Mouse (Mus musculus): ENCODE measurements around the gene Phldb2. TPM values are rescaled to one million over a fixed set of nuclear protein-coding genes. Genes with fewer than 3 reads are reported as not detected.

The Phldb2 gene
- polyA plus RNA-seq, 1 experiment: 0.04 TPM

DNA sequence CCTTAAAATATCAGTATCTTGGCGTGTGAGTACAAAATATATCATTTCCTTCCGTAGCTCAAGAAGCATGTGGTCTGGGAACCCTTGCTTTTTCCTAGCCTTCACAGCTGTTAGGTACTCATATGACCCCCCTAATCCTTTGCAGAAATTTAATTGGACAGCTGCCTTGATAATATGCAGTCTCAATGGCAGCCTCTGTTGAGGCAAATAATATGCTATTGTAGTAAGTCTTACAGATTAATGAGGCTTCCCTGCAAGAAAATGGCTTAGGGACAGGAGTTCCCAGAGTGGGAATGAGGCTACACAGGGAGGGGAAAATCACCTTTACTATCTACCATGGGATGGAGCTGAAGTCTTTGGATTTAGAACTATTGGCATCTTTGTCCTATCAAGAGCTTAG is 16.9 kb downstream of the Phldb2 start:
- Histone ChIP-seq H3K4me1 (no peaks in the 10 kb centered on the region), H3K9me3 (peaks cover 11% of the 10 kb centered on the region), H3K4me3 (replicated peaks) (no peak overlapping the region), H3K36me3 (replicated peaks; ENCODE audit: low read length) (no peaks in the 10 kb centered on the region), H3K27me3 (replicated peaks) (no peaks in the 10 kb centered on the region)
- TF ChIP-seq FLI1 (IDR thresholded peaks at IDR 0.05; ENCODE audit: low read length): no peak
- TF ChIP-seq GATA1 (IDR thresholded peaks at IDR 0.05; ENCODE audit: borderline replicate concordance, low read length): no peak

GRCm38 (mm10) chr16:45935956-45936483 is 17.4 kb downstream of the Phldb2 start:
- no peaks in the 10 kb centered on the region for H3K36me3 ChIP-seq (replicated peaks; ENCODE audit: low read length)
- peaks cover 11% of the 10 kb centered on the region for H3K9me3 ChIP-seq
- H3K4me3 ChIP-seq (replicated peaks): no peak overlapping the region
- H3K27me3 ChIP-seq (replicated peaks): no peaks in the 10 kb centered on the region
- TF ChIP-seq FLI1 (IDR thresholded peaks at IDR 0.05; ENCODE audit: low read length) (no peak), GATA1 (IDR thresholded peaks at IDR 0.05; ENCODE audit: borderline replicate concordance, low read length) (no peak)
- H3K4me1 ChIP-seq: no peaks in the 10 kb centered on the region

DNA sequence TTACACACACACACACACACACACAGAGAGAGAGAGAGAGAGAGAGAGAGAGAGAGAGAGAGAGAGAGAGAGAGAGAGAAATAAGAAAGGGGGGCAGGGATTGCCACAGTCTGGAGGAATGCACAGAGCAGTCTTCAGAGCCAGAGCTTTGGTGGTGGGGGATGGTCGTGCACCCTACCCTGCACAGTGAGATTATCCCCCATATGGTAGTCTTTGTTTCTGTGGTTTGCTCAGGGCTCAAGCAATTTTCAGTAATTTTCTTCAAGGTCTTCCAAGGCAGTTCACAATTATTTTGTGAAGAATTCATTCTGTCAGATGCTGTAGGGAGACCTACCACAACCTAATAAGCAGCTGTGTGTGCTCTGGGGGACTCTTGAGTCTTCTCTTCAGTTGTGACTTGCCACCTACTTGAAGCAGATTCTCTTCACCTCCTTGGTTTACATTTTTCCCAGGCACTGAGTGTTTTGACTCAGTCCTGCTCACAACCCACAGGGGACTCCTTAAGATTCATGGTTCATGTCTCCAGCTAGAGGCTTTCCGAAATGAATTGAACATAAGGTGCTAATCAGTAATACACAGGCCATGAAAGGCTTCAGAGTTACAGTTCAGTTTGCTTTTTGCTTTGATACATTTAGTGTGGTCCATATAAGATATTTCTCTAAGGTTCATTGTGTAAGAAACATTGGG is 18.5 kb downstream of the Phldb2 start:
- Histone ChIP-seq H3K9me3 (peaks cover 7% of the 10 kb centered on the region), H3K36me3 (replicated peaks; ENCODE audit: low read length) (no peaks in the 10 kb centered on the region), H3K4me3 (replicated peaks) (no peak overlapping the region), H3K27me3 (replicated peaks) (no peaks in the 10 kb centered on the region), H3K4me1 (no peaks in the 10 kb centered on the region)
- no peak for TF ChIP-seq FLI1 (IDR thresholded peaks at IDR 0.05; ENCODE audit: low read length)
- TF ChIP-seq GATA1 (IDR thresholded peaks at IDR 0.05; ENCODE audit: borderline replicate concordance, low read length): no peak

GRCm38 (mm10) chr16:45930308-45930707 is 23.1 kb downstream of the Phldb2 start:
- H3K36me3 ChIP-seq (replicated peaks; ENCODE audit: low read length): no peaks in the 10 kb centered on the region
- no peaks in the 10 kb centered on the region for H3K9me3 ChIP-seq
- no peaks in the 10 kb centered on the region for H3K4me1 ChIP-seq
- TF ChIP-seq GATA1 (IDR thresholded peaks at IDR 0.05; ENCODE audit: borderline replicate concordance, low read length) (no peak), FLI1 (IDR thresholded peaks at IDR 0.05; ENCODE audit: low read length) (no peak)
- no peaks in the 10 kb centered on the region for H3K27me3 ChIP-seq (replicated peaks)
- H3K4me3 ChIP-seq (replicated peaks): no peak overlapping the region

GRCm38 (mm10) chr16:45928090-45928489 is 25.3 kb downstream of the Phldb2 start:
- H3K4me3 ChIP-seq (replicated peaks): no peak overlapping the region
- H3K36me3 ChIP-seq (replicated peaks; ENCODE audit: low read length): no peaks in the 10 kb centered on the region
- no peaks in the 10 kb centered on the region for H3K9me3 ChIP-seq
- H3K27me3 ChIP-seq (replicated peaks): no peaks in the 10 kb centered on the region
- no peaks in the 10 kb centered on the region for H3K4me1 ChIP-seq
- TF ChIP-seq GATA1 (IDR thresholded peaks at IDR 0.05; ENCODE audit: borderline replicate concordance, low read length): no peak
- TF ChIP-seq FLI1 (IDR thresholded peaks at IDR 0.05; ENCODE audit: low read length): no peak

- no peak overlapping the region for H3K4me3 ChIP-seq (replicated peaks)
- H3K9me3 ChIP-seq: no peaks in the 10 kb centered on the region
- no peaks in the 10 kb centered on the region for H3K27me3 ChIP-seq (replicated peaks)
- no peak for TF ChIP-seq FLI1 (IDR thresholded peaks at IDR 0.05; ENCODE audit: low read length)
- no peak for TF ChIP-seq GATA1 (IDR thresholded peaks at IDR 0.05; ENCODE audit: borderline replicate concordance, low read length)
- H3K36me3 ChIP-seq (replicated peaks; ENCODE audit: low read length): no peaks in the 10 kb centered on the region
- no peaks in the 10 kb centered on the region for H3K4me1 ChIP-seq
Observed at GRCm38 (mm10) chr16:45927601-45928000, 25.8 kb downstream of the Phldb2 start.

DNA sequence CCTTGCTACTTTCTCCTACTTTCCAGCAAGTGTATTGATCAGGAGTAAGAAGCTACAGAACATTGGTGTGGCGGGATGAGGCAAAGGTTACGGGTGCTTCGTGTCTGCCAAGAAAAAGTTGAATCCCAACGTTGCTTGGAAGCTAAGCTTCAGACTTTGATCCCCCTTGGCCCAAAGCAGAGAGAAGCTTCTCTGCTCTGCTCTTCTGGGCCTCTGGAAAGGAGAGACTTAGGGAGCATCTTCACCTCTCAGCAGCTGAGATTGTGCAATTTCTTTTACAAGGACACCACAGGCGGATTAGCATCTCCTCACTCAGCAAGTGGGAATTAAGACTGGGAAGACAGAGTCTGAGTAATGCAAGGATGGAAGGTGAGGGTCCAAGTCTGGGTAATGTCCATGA is 26.5 kb downstream of the Phldb2 start:
- no peaks in the 10 kb centered on the region for H3K36me3 ChIP-seq (replicated peaks; ENCODE audit: low read length)
- no peak overlapping the region for H3K4me3 ChIP-seq (replicated peaks)
- TF ChIP-seq GATA1 (IDR thresholded peaks at IDR 0.05; ENCODE audit: borderline replicate concordance, low read length) (no peak), FLI1 (IDR thresholded peaks at IDR 0.05; ENCODE audit: low read length) (no peak)
- H3K27me3 ChIP-seq (replicated peaks): no peaks in the 10 kb centered on the region
- no peaks in the 10 kb centered on the region for H3K4me1 ChIP-seq
- no peaks in the 10 kb centered on the region for H3K9me3 ChIP-seq

GRCm38 (mm10) chr16:45923731-45924424 is 29.5 kb downstream of the Phldb2 start:
- H3K9me3 ChIP-seq: no peaks in the 10 kb centered on the region
- no peaks in the 10 kb centered on the region for H3K36me3 ChIP-seq (replicated peaks; ENCODE audit: low read length)
- H3K27me3 ChIP-seq (replicated peaks): no peaks in the 10 kb centered on the region
- no peak overlapping the region for H3K4me3 ChIP-seq (replicated peaks)
- no peaks in the 10 kb centered on the region for H3K4me1 ChIP-seq
- TF ChIP-seq FLI1 (IDR thresholded peaks at IDR 0.05; ENCODE audit: low read length): no peak
- no peak for TF ChIP-seq GATA1 (IDR thresholded peaks at IDR 0.05; ENCODE audit: borderline replicate concordance, low read length)

GRCm38 (mm10) chr16:45922546-45923229 is 30.7 kb downstream of the Phldb2 start:
- Histone ChIP-seq H3K4me3 (replicated peaks) (no peak overlapping the region), H3K36me3 (replicated peaks; ENCODE audit: low read length) (no peaks in the 10 kb centered on the region), H3K9me3 (no peaks in the 10 kb centered on the region), H3K4me1 (no peaks in the 10 kb centered on the region), H3K27me3 (replicated peaks) (no peaks in the 10 kb centered on the region)
- no peak for TF ChIP-seq FLI1 (IDR thresholded peaks at IDR 0.05; ENCODE audit: low read length)
- TF ChIP-seq GATA1 (IDR thresholded peaks at IDR 0.05; ENCODE audit: borderline replicate concordance, low read length): no peak

GRCm38 (mm10) chr16:45919572-45919971 is 33.8 kb downstream of the Phldb2 start:
- Histone ChIP-seq H3K4me3 (replicated peaks) (no peak overlapping the region), H3K9me3 (peaks cover 4% of the 10 kb centered on the region), H3K27me3 (replicated peaks) (no peaks in the 10 kb centered on the region), H3K36me3 (replicated peaks; ENCODE audit: low read length) (no peaks in the 10 kb centered on the region), H3K4me1 (no peaks in the 10 kb centered on the region)
- no peak for TF ChIP-seq FLI1 (IDR thresholded peaks at IDR 0.05; ENCODE audit: low read length)
- TF ChIP-seq GATA1 (IDR thresholded peaks at IDR 0.05; ENCODE audit: borderline replicate concordance, low read length): no peak
